Mouse (Mus musculus) heart, embryonic 14.5 days (tissue): ENCODE measurements around the gene Tspan31. TPM values are rescaled to one million over a fixed set of nuclear protein-coding genes. Genes with fewer than 3 reads are reported as not detected.
A peak's percentile ranks its signal among the peaks of the same experiment; 100 is the strongest.

ENCODE experiments used
- ATAC-seq: fragments of 200-750 bp; cut with Nextera tagmentation; 2 replicates; pipeline ENCODE4 v1.8.0; 2017; ENCODE audit warnings: low read depth, moderate TSS enrichment; ENCODE audit not compliant: insufficient number of reproducible peaks, insufficient read depth, low FRiP score
- H3K27ac ChIP-seq, 2 experiments: fragments of 200-500 bp in 1 of 2; fragments of 300-500 bp in 1 of 2; sonication (generic) in 1 of 2; replicated peaks in 1 of 2; 2 replicates each; pipeline ENCODE4 v1.5.1; 2012 to 2014; ENCODE audit warnings: low read depth in 2 of 2, low read length in 2 of 2, control low read depth in 1 of 2, mild to moderate bottlenecking in 1 of 2, mixed read lengths in 1 of 2; ENCODE audit not compliant: control insufficient read depth in 1 of 2, insufficient read depth in 1 of 2
- H3K27me3 ChIP-seq: fragments of 300-500 bp; sonication (generic); 2 replicates; pipeline ENCODE4 v1.6.1; 2014; ENCODE audit warnings: mild to moderate bottlenecking, low read length, control low read depth; ENCODE audit not compliant: control insufficient read depth, insufficient read depth
- H3K36me3 ChIP-seq: fragments of 300-500 bp; sonication (generic); 2 replicates; pipeline ENCODE4 v1.6.1; 2014; ENCODE audit warnings: mild to moderate bottlenecking, control low read depth, low read length, mixed read lengths; ENCODE audit not compliant: control insufficient read depth, insufficient read depth
- H3K4me1 ChIP-seq, 2 experiments: fragments of 200-500 bp in 1 of 2; fragments of 300-500 bp in 1 of 2; sonication (generic) in 1 of 2; 2 replicates each; pipeline ENCODE4 v1.6.1; 2012 to 2014; ENCODE audit warnings: low read length in 2 of 2, control low read depth in 1 of 2, mixed read lengths in 1 of 2; ENCODE audit not compliant: control insufficient read depth in 2 of 2, insufficient read depth in 2 of 2
- H3K4me2 ChIP-seq: fragments of 300-500 bp; sonication (generic); 2 replicates; pipeline ENCODE4 v1.6.1; 2014; ENCODE audit warnings: mild to moderate bottlenecking, low read length
- H3K4me3 ChIP-seq, 2 experiments: fragments of 200-500 bp in 1 of 2; fragments of 300-500 bp in 1 of 2; sonication (generic) in 1 of 2; 2 replicates each; pipeline ENCODE4 v1.5.1; 2012 to 2014; ENCODE audit warnings: low read length in 2 of 2, mild to moderate bottlenecking in 2 of 2, control low read depth in 1 of 2, low read depth in 1 of 2, moderate library complexity in 1 of 2; ENCODE audit not compliant: control insufficient read depth in 1 of 2, insufficient read depth in 1 of 2
- H3K9ac ChIP-seq: fragments of 300-500 bp; sonication (generic); 2 replicates; pipeline ENCODE4 v1.6.1; 2014; ENCODE audit warnings: mild to moderate bottlenecking, low read length
- H3K9me3 ChIP-seq: fragments of 300-500 bp; sonication (generic); 2 replicates; pipeline ENCODE4 v1.6.1; 2016; ENCODE audit warnings: low read length, control low read depth; ENCODE audit not compliant: control insufficient read depth
- WGBS: fragments of 180-500 bp; shearing (Covaris S2); extraction: QIAGEN DNeasy Blood & Tissue Kit; methylation state at CpG from one replicate; pipeline ENCODE4 v1.1.7; 2014; 5-methylcytosine and 5-hydroxymethylcytosine counted together
- polyA plus RNA-seq: library from polyadenylated mRNA; unstranded; fragments of >200 nt; fragmentation: Nextera tagmentation; extraction: Ambion mirVana; gene quantifications from 2 replicates; pipeline ENCODE4 v1.2.1, GENCODE M21; 2014

Gene Tspan31
- polyA plus RNA-seq, 1 experiment from 2014 or later: 101 TPM

- peaks cover 43% of the 10 kb centered on the region for H3K36me3 ChIP-seq
- 5% methylated on average over 30 of the region's 30 CpGs for whole genome bisulfite sequencing
- no peak for ATAC-seq
These were observed 529 bp downstream of the Tspan31 start for GRCm38 (mm10) chr10:127069281-127070189.

GRCm38 (mm10) chr10:127068360-127069038 is 1.6 kb downstream of the Tspan31 start:
- Histone ChIP-seq H3K4me2 (peak overlapping the region; percentile 90), H3K4me3 (peak overlapping the region in 1 of 2 experiments; percentile 61; a peak in 1 of 4 replicates), H3K4me1 (peaks cover 14 to 24% of the 10 kb centered on the region in 2 experiments), H3K36me3 (peaks cover 44% of the 10 kb centered on the region), H3K27ac (no peak overlapping the region), H3K9me3 (no peaks in the 10 kb centered on the region), H3K27me3 (no peaks in the 10 kb centered on the region), H3K9ac (peak overlapping the region; percentile 79)
- WGBS: 82% methylated on average over 9 of the region's 9 CpGs
- no peak for ATAC-seq

More at GRCm38 (mm10) chr10:127069281-127070189, 529 bp downstream of the Tspan31 start:
- no peaks in the 10 kb centered on the region for H3K27me3 ChIP-seq
- peak overlapping the region; percentile 61 to 96 for H3K4me3 ChIP-seq
- no peaks in the 10 kb centered on the region for H3K9me3 ChIP-seq
- peak overlapping the region; percentile 80 to 94 for H3K27ac ChIP-seq
- peak overlapping the region; percentile 90 for H3K4me2 ChIP-seq
- peak overlapping the region; percentile 79 for H3K9ac ChIP-seq
- peaks cover 14 to 22% of the 10 kb centered on the region in 2 experiments for H3K4me1 ChIP-seq

- Histone ChIP-seq H3K9me3 (no peaks in the 10 kb centered on the region), H3K27ac (no peak overlapping the region), H3K27me3 (peaks cover 4% of the 10 kb centered on the region), H3K4me3 (no peak overlapping the region), H3K9ac (no peak overlapping the region), H3K36me3 (peaks cover 44% of the 10 kb centered on the region), H3K4me1 (peaks cover 14 to 24% of the 10 kb centered on the region in 2 experiments), H3K4me2 (no peak overlapping the region)
- ATAC-seq: no peak
- WGBS: 93% methylated on average over 14 of the region's 14 CpGs
These were observed 3.5 kb downstream of the Tspan31 start for GRCm38 (mm10) chr10:127066519-127067018.

DNA sequence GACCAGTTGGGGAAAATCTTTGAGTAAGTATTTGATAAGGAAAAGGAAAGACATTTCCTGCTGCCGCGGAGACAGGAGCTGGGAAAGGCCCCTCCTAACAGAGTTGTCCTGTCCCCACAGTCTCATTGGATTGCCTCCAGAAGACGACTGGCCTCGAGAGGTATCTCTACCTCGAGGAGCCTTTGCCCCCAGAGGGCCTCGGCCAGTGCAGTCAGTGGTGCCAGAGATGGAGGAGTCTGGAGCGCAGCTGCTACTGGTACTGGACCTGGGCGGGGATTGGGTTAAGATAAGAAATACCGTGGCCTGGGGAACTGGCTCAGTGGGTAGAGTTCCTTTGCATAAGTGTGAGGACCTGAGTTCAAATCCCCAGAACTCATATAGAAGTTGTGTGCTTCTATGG is 4.1 kb downstream of the Tspan31 start:
- H3K4me1 ChIP-seq: peaks cover 12 to 24% of the 10 kb centered on the region in 2 experiments
- H3K9ac ChIP-seq: no peak overlapping the region
- no peak for ATAC-seq
- WGBS: 53% methylated on average over 9 of the region's 9 CpGs
- H3K9me3 ChIP-seq: no peaks in the 10 kb centered on the region
- H3K4me3 ChIP-seq: no peak overlapping the region
- peaks cover 44% of the 10 kb centered on the region for H3K36me3 ChIP-seq
- H3K27me3 ChIP-seq: peaks cover 10% of the 10 kb centered on the region
- H3K27ac ChIP-seq: 0 out of 4 replicates have a peak overlapping the region, but pooled peaks of 1 of the 2 experiments have one; percentile 90
- no peak overlapping the region for H3K4me2 ChIP-seq

DNA sequence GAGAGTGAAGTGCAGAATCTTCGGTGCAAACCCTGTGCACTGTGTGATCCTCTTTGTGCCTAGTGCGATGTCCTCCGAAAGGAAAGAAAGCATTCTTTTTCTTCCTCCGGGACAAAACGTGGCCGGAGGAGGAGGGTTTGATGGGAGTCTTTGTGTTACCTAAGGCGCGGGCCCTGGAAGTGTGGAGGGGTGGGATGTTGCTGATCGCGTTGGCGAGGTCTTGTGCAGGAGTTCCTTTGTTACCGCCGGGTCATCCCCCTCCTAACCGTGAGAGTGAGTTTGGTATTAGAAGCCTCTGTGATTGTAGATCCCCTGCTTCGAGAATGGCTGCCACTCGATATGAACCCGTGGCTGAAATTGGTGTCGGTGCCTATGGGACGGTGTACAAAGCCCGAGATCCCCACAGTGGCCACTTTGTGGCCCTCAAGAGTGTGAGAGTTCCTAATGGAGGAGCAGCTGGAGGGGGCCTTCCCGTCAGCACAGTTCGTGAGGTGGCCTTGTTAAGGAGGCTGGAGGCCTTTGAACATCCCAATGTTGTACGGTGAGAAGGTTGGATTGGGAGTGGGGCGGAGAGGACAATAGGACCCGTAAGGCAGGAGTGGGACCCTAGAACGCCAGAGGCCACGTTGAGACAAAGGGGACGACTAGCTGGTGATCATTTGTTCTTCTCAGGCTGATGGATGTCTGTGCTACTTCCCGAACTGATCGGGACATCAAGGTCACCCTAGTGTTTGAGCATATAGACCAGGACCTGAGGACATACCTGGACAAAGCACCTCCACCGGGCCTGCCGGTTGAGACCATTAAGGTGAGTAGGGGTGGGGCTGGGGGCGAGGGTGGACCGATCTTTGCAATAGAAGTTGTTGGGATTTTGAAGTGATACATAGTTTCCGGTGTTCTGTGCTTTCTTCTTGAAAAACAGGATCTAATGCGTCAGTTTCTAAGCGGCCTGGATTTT is 5.9 kb downstream of the Tspan31 start:
- peak overlapping the region; percentile 73 to 90 for H3K27ac ChIP-seq
- H3K4me3 ChIP-seq: peak overlapping the region; percentile 56 to 87
- peak overlapping the region; percentile 97 for H3K9ac ChIP-seq
- peaks cover 19% of the 10 kb centered on the region for H3K27me3 ChIP-seq
- peaks cover 10 to 32% of the 10 kb centered on the region in 2 experiments for H3K4me1 ChIP-seq
- WGBS: 12% methylated on average over 37 of the region's 37 CpGs
- H3K36me3 ChIP-seq: peaks cover 44% of the 10 kb centered on the region
- peak overlapping the region; percentile 86 for H3K4me2 ChIP-seq
- ATAC-seq: peak; percentile 1; the same call in 1 of the 2 replicates
- H3K9me3 ChIP-seq: no peaks in the 10 kb centered on the region

DNA sequence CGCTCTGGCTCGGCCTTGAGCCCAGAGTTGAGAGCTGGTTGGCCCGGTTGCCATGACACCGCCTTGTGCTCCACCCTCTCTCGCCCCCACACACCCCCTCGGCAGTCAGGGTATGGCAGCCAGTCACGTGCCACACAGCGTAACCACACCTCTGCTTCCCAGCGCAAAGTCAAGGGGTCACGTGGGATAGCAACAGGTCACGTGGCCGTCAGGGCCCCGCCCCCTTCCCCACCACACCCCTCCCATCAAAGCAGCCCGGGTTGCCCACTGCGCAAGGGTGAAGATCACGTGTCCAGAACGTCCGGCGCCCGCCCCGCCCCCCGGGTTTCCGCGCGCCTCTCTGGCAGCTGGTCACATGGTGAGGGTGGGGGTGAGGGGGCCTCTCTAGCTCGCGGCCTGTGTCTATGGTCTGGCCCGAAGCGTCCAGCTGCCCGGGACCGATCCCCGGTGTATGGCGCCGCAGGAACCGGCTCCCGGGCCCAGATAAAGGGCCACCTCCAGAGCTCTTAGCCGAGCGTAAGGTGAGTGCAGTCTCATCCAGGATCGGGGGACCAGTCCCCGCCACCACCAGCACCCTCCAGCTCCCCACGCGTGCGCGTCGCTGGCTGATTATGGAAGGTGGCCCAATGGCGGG is 6.7 kb downstream of the Tspan31 start, which contains the start of gene Cdk4:
Gene Cdk4, plus strand, starts transcription at position 296 of the 634 bp plus-strand sequence.
- no peaks in the 10 kb centered on the region for H3K9me3 ChIP-seq
- peaks cover 27% of the 10 kb centered on the region for H3K27me3 ChIP-seq
- peak within 1 kb of the TSS; percentile 73 to 90 for H3K27ac ChIP-seq
- peaks cover 10 to 34% of the 10 kb centered on the region in 2 experiments for H3K4me1 ChIP-seq
- peak within 1 kb of the TSS; percentile 97 for H3K9ac ChIP-seq
- ATAC-seq: peak; percentile 92
- WGBS: under 1% methylated on average over 46 of the region's 46 CpGs
- peak within 1 kb of the TSS; percentile 86 for H3K4me2 ChIP-seq
- H3K4me3 ChIP-seq: peak within 1 kb of the TSS; percentile 56 to 87
- H3K36me3 ChIP-seq: peaks cover 39% of the 10 kb centered on the region
